Comparison of ENCODE assay signal across 15 mouse cellular contexts in the genomic region with DNA sequence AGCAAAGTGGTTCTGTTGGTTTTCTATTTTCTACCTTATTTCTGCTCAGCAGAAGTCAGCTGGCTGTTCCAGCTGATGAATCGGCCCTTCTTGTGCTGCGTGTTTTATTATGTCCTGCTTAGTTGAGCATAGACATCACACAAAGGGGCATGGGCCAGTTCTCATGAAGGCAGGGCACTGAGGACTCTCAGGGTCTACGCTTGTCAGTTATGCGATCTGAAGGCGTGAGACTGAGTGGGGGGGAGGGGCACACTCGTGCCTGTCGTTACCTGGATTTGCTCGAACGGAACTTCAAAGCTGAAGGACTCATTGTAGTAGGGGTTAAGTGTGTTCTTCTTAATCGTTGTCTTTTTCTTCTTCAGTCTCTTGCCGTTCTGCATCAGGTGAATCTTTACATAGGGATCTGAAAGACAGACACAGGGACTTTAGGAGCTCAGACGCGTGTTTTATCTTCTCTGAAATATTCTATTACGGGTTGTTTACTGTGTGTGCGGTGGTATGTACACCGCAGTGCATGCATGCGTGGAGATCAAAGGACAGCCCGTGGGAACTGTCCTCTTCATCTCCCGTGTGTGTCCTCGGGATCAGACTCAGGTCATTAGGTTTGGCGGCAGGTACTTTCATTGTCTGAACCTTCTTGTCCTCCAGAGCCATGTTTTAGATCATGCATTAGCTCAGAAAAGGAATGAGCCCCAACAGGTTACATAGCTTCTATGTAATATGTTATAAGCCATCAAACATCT.
DNase-seq lines count a peak whose midpoint lies in the region; ATAC-seq and TF ChIP-seq lines count a peak whose summit lies in the region.
"Had no signal": no experiment of that assay in that cellular context is flagged by ENCODE, and none has a peak within 500 bp of the region (broad histone marks: within the 10 kb centered on the region; RNA-seq: fewer than 3 reads in every experiment).

No protein-coding gene starts in this region.

- no peak for ATAC-seq in embryonic facial prominence, embryonic 11.5 days (replicated peaks; ENCODE audit: insufficient number of reproducible peaks, low FRiP score, low TSS enrichment, low read depth)
- peak; percentile 53; the same call in 1 of the 2 replicates for ATAC-seq in midbrain, embryonic 12.5 days (ENCODE audit: low FRiP score, low read depth)
- ATAC-seq in stomach, embryonic 16.5 days (ENCODE audit: insufficient read depth, low FRiP score): no peak
- ATAC-seq: forebrain, postnatal 0 days; Patski had no signal

- H3K9me3 ChIP-seq in embryonic facial prominence, embryonic 11.5 days (replicated peaks; ENCODE audit: control insufficient read depth, low read length): no peaks in the 10 kb centered on the region
- H3K9me3 ChIP-seq in embryonic facial prominence, embryonic 10.5 days: no peaks in the 10 kb centered on the region
- no peaks in the 10 kb centered on the region for H3K9me3 ChIP-seq in midbrain, embryonic 12.5 days
- H3K9me3 ChIP-seq in midbrain, embryonic 10.5 days (replicated peaks): no peaks in the 10 kb centered on the region
- H3K9me3 ChIP-seq in stomach, embryonic 16.5 days (replicated peaks; ENCODE audit: control insufficient read depth, low read length): no peaks in the 10 kb centered on the region
- H3K9me3 ChIP-seq: embryonic facial prominence, embryonic 12.5 days; hindbrain, embryonic 15.5 days had no signal

- H3K4me1 ChIP-seq in embryonic facial prominence, embryonic 11.5 days (ENCODE audit: control insufficient read depth, insufficient read depth, low read length): no peaks in the 10 kb centered on the region
- 0 out of 2 replicates have a peak, but pooled peaks cover 7% of the 10 kb centered on the region for H3K4me1 ChIP-seq in embryonic facial prominence, embryonic 10.5 days
- peaks cover 15% of the 10 kb centered on the region for H3K4me1 ChIP-seq in midbrain, embryonic 12.5 days
- H3K4me1 ChIP-seq in midbrain, embryonic 10.5 days: peaks cover 17% of the 10 kb centered on the region
- no peaks in the 10 kb centered on the region for H3K4me1 ChIP-seq in stomach, embryonic 16.5 days (ENCODE audit: control insufficient read depth, insufficient read depth, low read length)
- H3K4me1 ChIP-seq: embryonic facial prominence, embryonic 12.5 days had no signal

- no peak for TF ChIP-seq CTCF in layer of hippocampus, adult 2 months (conservative IDR thresholded peaks at IDR 0.05)

- H3K27ac ChIP-seq in embryonic facial prominence, embryonic 11.5 days (replicated peaks; ENCODE audit: low read depth, low read length): no peak overlapping the region
- H3K27ac ChIP-seq in embryonic facial prominence, embryonic 10.5 days (replicated peaks): no peak overlapping the region
- H3K27ac ChIP-seq in layer of hippocampus, adult 2 months: peak overlapping the region; percentile 4; the same call in 1 of the 2 replicates
- no peak overlapping the region for H3K27ac ChIP-seq in midbrain, embryonic 12.5 days (replicated peaks)
- H3K27ac ChIP-seq in midbrain, embryonic 10.5 days (replicated peaks): no peak overlapping the region
- no peak overlapping the region for H3K27ac ChIP-seq in stomach, embryonic 16.5 days (ENCODE audit: low read length)
- H3K27ac ChIP-seq: hindbrain, embryonic 15.5 days had no signal

- H3K4me2 ChIP-seq in embryonic facial prominence, embryonic 11.5 days (ENCODE audit: low read depth, low read length): no peak overlapping the region
- H3K4me2 ChIP-seq in midbrain, embryonic 12.5 days (replicated peaks): no peak overlapping the region
- peak overlapping the region; percentile 47 for H3K4me2 ChIP-seq in stomach, embryonic 16.5 days (ENCODE audit: low read depth, low read length)
- H3K4me2 ChIP-seq: embryonic facial prominence, embryonic 12.5 days; hindbrain, embryonic 15.5 days had no signal

- no peaks in the 10 kb centered on the region for H3K27me3 ChIP-seq in embryonic facial prominence, embryonic 11.5 days (ENCODE audit: control insufficient read depth, insufficient read depth, low read length)
- no peaks in the 10 kb centered on the region for H3K27me3 ChIP-seq in embryonic facial prominence, embryonic 10.5 days (replicated peaks; ENCODE audit: low read depth, poor library complexity, severe bottlenecking)
- H3K27me3 ChIP-seq in midbrain, embryonic 12.5 days: no peaks in the 10 kb centered on the region
- no peaks in the 10 kb centered on the region for H3K27me3 ChIP-seq in midbrain, embryonic 10.5 days (ENCODE audit: low read depth, poor library complexity, severe bottlenecking)
- no peaks in the 10 kb centered on the region for H3K27me3 ChIP-seq in stomach, embryonic 16.5 days (ENCODE audit: control insufficient read depth, insufficient read depth, low read length)
- H3K27me3 ChIP-seq: embryonic facial prominence, embryonic 12.5 days; hindbrain, embryonic 15.5 days; Patski had no signal

- H3K9ac ChIP-seq in embryonic facial prominence, embryonic 11.5 days (replicated peaks; ENCODE audit: low read length): no peak overlapping the region
- H3K9ac ChIP-seq in midbrain, embryonic 12.5 days (replicated peaks): no peak overlapping the region
- no peak overlapping the region for H3K9ac ChIP-seq in stomach, embryonic 16.5 days (ENCODE audit: low read length)
- H3K9ac ChIP-seq: embryonic facial prominence, embryonic 12.5 days; forebrain, postnatal 0 days; hindbrain, embryonic 15.5 days had no signal

- no peak overlapping the region for H3K4me3 ChIP-seq in embryonic facial prominence, embryonic 11.5 days (ENCODE audit: low read depth, low read length)
- H3K4me3 ChIP-seq in embryonic facial prominence, embryonic 10.5 days: no peak overlapping the region
- no peak overlapping the region for H3K4me3 ChIP-seq in layer of hippocampus, adult 2 months
- no peak overlapping the region for H3K4me3 ChIP-seq in midbrain, embryonic 12.5 days
- no peak overlapping the region for H3K4me3 ChIP-seq in midbrain, embryonic 10.5 days
- H3K4me3 ChIP-seq in stomach, embryonic 16.5 days (replicated peaks; ENCODE audit: low read length): peak overlapping the region; percentile 8; the same call in 1 of the 2 replicates
- H3K4me3 ChIP-seq: embryonic facial prominence, embryonic 12.5 days; hindbrain, embryonic 15.5 days had no signal

- WGBS in embryonic facial prominence, embryonic 11.5 days: 71% methylated on average over 21 of the region's 21 CpGs
- WGBS in embryonic facial prominence, embryonic 10.5 days: 73% methylated on average over 21 of the region's 21 CpGs
- WGBS in midbrain, embryonic 12.5 days: 70% methylated on average over 21 of the region's 21 CpGs
- 79% methylated on average over 21 of the region's 21 CpGs for WGBS in midbrain, embryonic 10.5 days
- 50% methylated on average over 21 of the region's 21 CpGs for WGBS in stomach, embryonic 16.5 days

- no peaks in the 10 kb centered on the region for H3K36me3 ChIP-seq in embryonic facial prominence, embryonic 11.5 days (replicated peaks; ENCODE audit: control insufficient read depth, insufficient read depth, low read depth, low read length)
- H3K36me3 ChIP-seq in embryonic facial prominence, embryonic 10.5 days (replicated peaks): no peaks in the 10 kb centered on the region
- H3K36me3 ChIP-seq in midbrain, embryonic 12.5 days: no peaks in the 10 kb centered on the region
- no peaks in the 10 kb centered on the region for H3K36me3 ChIP-seq in midbrain, embryonic 10.5 days
- H3K36me3 ChIP-seq in stomach, embryonic 16.5 days (ENCODE audit: control insufficient read depth, insufficient read depth, low read length): no peaks in the 10 kb centered on the region
- H3K36me3 ChIP-seq: embryonic facial prominence, embryonic 12.5 days; hindbrain, embryonic 15.5 days had no signal

- DNase-seq in embryonic facial prominence, embryonic 11.5 days (ENCODE audit: low spot score): peak; percentile 14
- no peak for DNase-seq in embryonic facial prominence, embryonic 10.5 days (ENCODE audit: low spot score)
- DNase-seq in layer of hippocampus, adult 2 months (ENCODE audit: low spot score in 2 of 2): no peak
- no peak for DNase-seq in layer of hippocampus, postnatal 10 days (ENCODE audit: low spot score in 2 of 2)
- no peak for DNase-seq in midbrain, embryonic 10.5 days (ENCODE audit: low spot score)
- DNase-seq in gastrocnemius, adult 18-20 months (ENCODE audit: low spot score): no peak
- DNase-seq: cerebellum, postnatal 14 days; forebrain, postnatal 0 days; gastrocnemius, postnatal 36 days; lung, adult 2 months had no signal
